Mouse (Mus musculus) lung, postnatal 0 days (tissue): ENCODE data around the gene Vps35l.

Experiments
- CTCF ChIP-seq: IDR thresholded peaks from 2 replicates; pipeline ENCODE4 v1.5.1; 2016; ENCODE audit warnings: antibody characterized with exemption, mild to moderate bottlenecking
- EP300 ChIP-seq: IDR thresholded peaks from 2 replicates; pipeline ENCODE4 v1.6.1; 2016; ENCODE audit warnings: antibody characterized with exemption, mild to moderate bottlenecking, control low read depth

- TF ChIP-seq EP300 (no peak), CTCF (no peak)
Measured at GRCm38 (mm10) chr7:118728846-118729587, 11.0 kb upstream of the Vps35l start.
